Mouse (Mus musculus): ENCODE results near the gene Arnt. TPM values are rescaled to one million over a fixed set of nuclear protein-coding genes. Genes with fewer than 3 reads are reported as not detected.
A peak's percentile ranks its signal among the peaks of the same experiment; 100 is the strongest.
"Not testable (repeated sequence)": the region's sequence is repeated elsewhere in the genome, so short reads cannot be mapped to it uniquely, and the experiment has no call there.

The Arnt gene
- polyA plus RNA-seq, 1 experiment from 2014 or later: 30.0 TPM

GRCm38 (mm10) chr3:95433301-95433915, 780 bp upstream of the Arnt start:
- H3K4me3 ChIP-seq: peak overlapping the region; percentile 82
- H3K27ac ChIP-seq (replicated peaks): peak overlapping the region; percentile 92
- 75% methylated on average over 10 of the region's 10 CpGs for WGBS

GRCm38 (mm10) chr3:95434983-95435370, 789 bp downstream of the Arnt start:
- Histone ChIP-seq H3K36me3 (peaks cover 32% of the 10 kb centered on the region), H3K27ac (replicated peaks) (peak overlapping the region; percentile 92), H3K9me3 (replicated peaks) (no peaks in the 10 kb centered on the region), H3K27me3 (ENCODE audit: low read depth, poor library complexity, severe bottlenecking) (no peaks in the 10 kb centered on the region), H3K4me1 (peaks cover 15% of the 10 kb centered on the region), H3K4me3 (peak overlapping the region; percentile 82)
- WGBS: 2% methylated on average over 7 of the region's 7 CpGs
- DNase-seq (ENCODE audit: low spot score): no peak

More at GRCm38 (mm10) chr3:95433301-95433915, 780 bp upstream of the Arnt start:
- no peak for DNase-seq (ENCODE audit: low spot score)
- H3K27me3 ChIP-seq (ENCODE audit: low read depth, poor library complexity, severe bottlenecking): no peaks in the 10 kb centered on the region
- H3K36me3 ChIP-seq: peaks cover 19% of the 10 kb centered on the region
- no peaks in the 10 kb centered on the region for H3K9me3 ChIP-seq (replicated peaks)
- H3K4me1 ChIP-seq: peaks cover 15% of the 10 kb centered on the region

- Histone ChIP-seq H3K9me3 (replicated peaks) (no peaks in the 10 kb centered on the region), H3K27ac (replicated peaks) (no peak overlapping the region), H3K36me3 (peaks cover 32% of the 10 kb centered on the region), H3K4me3 (peak overlapping the region; percentile 82), H3K27me3 (ENCODE audit: low read depth, poor library complexity, severe bottlenecking) (no peaks in the 10 kb centered on the region), H3K4me1 (peaks cover 15% of the 10 kb centered on the region)
- no peak for DNase-seq (ENCODE audit: low spot score)
- 75% methylated on average over 1 of the region's 1 CpGs for WGBS
These were observed 1.4 kb downstream of the Arnt start for GRCm38 (mm10) chr3:95435561-95435960.

GRCm38 (mm10) chr3:95438636-95439035, 4.4 kb downstream of the Arnt start:
- not testable (repeated sequence) for DNase-seq (ENCODE audit: low spot score); H3K4me3 ChIP-seq; H3K9me3 ChIP-seq (replicated peaks); H3K27ac ChIP-seq (replicated peaks); H3K27me3 ChIP-seq (ENCODE audit: low read depth, poor library complexity, severe bottlenecking)
- Histone ChIP-seq H3K36me3 (peaks cover 37% of the 10 kb centered on the region), H3K4me1 (peaks cover 14% of the 10 kb centered on the region)
- WGBS: 97% methylated on average over 4 of the region's 4 CpGs

- no peak overlapping the region for H3K27ac ChIP-seq (replicated peaks)
- DNase-seq (ENCODE audit: low spot score): no peak
- H3K36me3 ChIP-seq: peaks cover 37% of the 10 kb centered on the region
- no peaks in the 10 kb centered on the region for H3K9me3 ChIP-seq (replicated peaks)
- no peak overlapping the region for H3K4me3 ChIP-seq
- peaks cover 10% of the 10 kb centered on the region for H3K4me1 ChIP-seq
- no peaks in the 10 kb centered on the region for H3K27me3 ChIP-seq (ENCODE audit: low read depth, poor library complexity, severe bottlenecking)
These were observed 5.5 kb downstream of the Arnt start for GRCm38 (mm10) chr3:95439670-95440069.

GRCm38 (mm10) chr3:95442406-95443117, 8.4 kb downstream of the Arnt start:
- DNase-seq (ENCODE audit: low spot score): no peak
- H3K27ac ChIP-seq (replicated peaks): no peak overlapping the region
- no peaks in the 10 kb centered on the region for H3K27me3 ChIP-seq (ENCODE audit: low read depth, poor library complexity, severe bottlenecking)
- H3K4me3 ChIP-seq: no peak overlapping the region
- H3K4me1 ChIP-seq: no peaks in the 10 kb centered on the region
- H3K9me3 ChIP-seq (replicated peaks): no peaks in the 10 kb centered on the region
- H3K36me3 ChIP-seq: peaks cover 27% of the 10 kb centered on the region
- 93% methylated on average over 5 of the region's 5 CpGs for WGBS

GRCm38 (mm10) chr3:95445311-95445710, 11.1 kb downstream of the Arnt start:
- H3K27me3 ChIP-seq (ENCODE audit: low read depth, poor library complexity, severe bottlenecking): no peaks in the 10 kb centered on the region
- 90% methylated on average over 4 of the region's 4 CpGs for WGBS
- no peak for DNase-seq (ENCODE audit: low spot score)
- H3K27ac ChIP-seq (replicated peaks): no peak overlapping the region
- peaks cover 20% of the 10 kb centered on the region for H3K36me3 ChIP-seq
- H3K4me3 ChIP-seq: no peak overlapping the region
- H3K9me3 ChIP-seq (replicated peaks): no peaks in the 10 kb centered on the region
- no peaks in the 10 kb centered on the region for H3K4me1 ChIP-seq

- H3K9me3 ChIP-seq (replicated peaks): no peaks in the 10 kb centered on the region
- H3K27ac ChIP-seq (replicated peaks): no peak overlapping the region
- H3K4me3 ChIP-seq: no peak overlapping the region
- H3K4me1 ChIP-seq: no peaks in the 10 kb centered on the region
- H3K27me3 ChIP-seq (ENCODE audit: low read depth, poor library complexity, severe bottlenecking): no peaks in the 10 kb centered on the region
- 51% methylated on average over 1 of the region's 1 CpGs for WGBS
- DNase-seq (ENCODE audit: low spot score): peak; percentile 39
- peaks cover 46% of the 10 kb centered on the region for H3K36me3 ChIP-seq
These were observed 16.2 kb downstream of the Arnt start for GRCm38 (mm10) chr3:95450408-95450807.

GRCm38 (mm10) chr3:95450915-95451314, 16.7 kb downstream of the Arnt start:
- Histone ChIP-seq H3K27me3 (ENCODE audit: low read depth, poor library complexity, severe bottlenecking) (no peaks in the 10 kb centered on the region), H3K4me3 (no peak overlapping the region), H3K9me3 (replicated peaks) (no peaks in the 10 kb centered on the region), H3K27ac (replicated peaks) (no peak overlapping the region), H3K4me1 (no peaks in the 10 kb centered on the region), H3K36me3 (peaks cover 46% of the 10 kb centered on the region)
- 91% methylated on average over 3 of the region's 3 CpGs for WGBS
- DNase-seq (ENCODE audit: low spot score): no peak

- Histone ChIP-seq H3K4me1 (no peaks in the 10 kb centered on the region), H3K36me3 (peaks cover 37% of the 10 kb centered on the region), H3K9me3 (replicated peaks) (no peaks in the 10 kb centered on the region), H3K27me3 (ENCODE audit: low read depth, poor library complexity, severe bottlenecking) (no peaks in the 10 kb centered on the region), H3K27ac (replicated peaks) (no peak overlapping the region), H3K4me3 (no peak overlapping the region)
- no peak for DNase-seq (ENCODE audit: low spot score)
- 98% methylated on average over 5 of the region's 5 CpGs for WGBS
These were observed 22.2 kb downstream of the Arnt start for GRCm38 (mm10) chr3:95456367-95456766.

GRCm38 (mm10) chr3:95457758-95458157, 23.6 kb downstream of the Arnt start:
- no peaks in the 10 kb centered on the region for H3K9me3 ChIP-seq (replicated peaks)
- 83% methylated on average over 3 of the region's 3 CpGs for WGBS
- no peak overlapping the region for H3K4me3 ChIP-seq
- H3K36me3 ChIP-seq: peaks cover 37% of the 10 kb centered on the region
- no peak overlapping the region for H3K27ac ChIP-seq (replicated peaks)
- H3K4me1 ChIP-seq: no peaks in the 10 kb centered on the region
- no peak for DNase-seq (ENCODE audit: low spot score)
- H3K27me3 ChIP-seq (ENCODE audit: low read depth, poor library complexity, severe bottlenecking): no peaks in the 10 kb centered on the region

- 76% methylated on average over 1 of the region's 1 CpGs for WGBS
These were observed 25.2 kb downstream of the Arnt start for GRCm38 (mm10) chr3:95459381-95459780.

GRCm38 (mm10) chr3:95463852-95464251, 29.7 kb downstream of the Arnt start:
- peaks cover 48% of the 10 kb centered on the region for H3K36me3 ChIP-seq
- H3K9me3 ChIP-seq (replicated peaks): no peaks in the 10 kb centered on the region
- DNase-seq (ENCODE audit: low spot score): no peak
- no peak overlapping the region for H3K27ac ChIP-seq (replicated peaks)
- H3K4me3 ChIP-seq: no peak overlapping the region
- H3K27me3 ChIP-seq (ENCODE audit: low read depth, poor library complexity, severe bottlenecking): no peaks in the 10 kb centered on the region
- no peaks in the 10 kb centered on the region for H3K4me1 ChIP-seq

More at GRCm38 (mm10) chr3:95459381-95459780, 25.2 kb downstream of the Arnt start:
- Histone ChIP-seq H3K27me3 (ENCODE audit: low read depth, poor library complexity, severe bottlenecking) (no peaks in the 10 kb centered on the region), H3K36me3 (peaks cover 34% of the 10 kb centered on the region), H3K9me3 (replicated peaks) (no peaks in the 10 kb centered on the region), H3K4me3 (no peak overlapping the region), H3K4me1 (no peaks in the 10 kb centered on the region), H3K27ac (replicated peaks) (no peak overlapping the region)
- DNase-seq (ENCODE audit: low spot score): no peak
